Mouse (Mus musculus): ENCODE data around the gene Zfand3. TPM values are rescaled to one million over a fixed set of nuclear protein-coding genes. Genes with fewer than 3 reads are reported as not detected.

The Zfand3 gene
- total and polyA plus RNA-seq, 2 experiments from 2014 or later: 48.7 to 91.5 TPM

DNA sequence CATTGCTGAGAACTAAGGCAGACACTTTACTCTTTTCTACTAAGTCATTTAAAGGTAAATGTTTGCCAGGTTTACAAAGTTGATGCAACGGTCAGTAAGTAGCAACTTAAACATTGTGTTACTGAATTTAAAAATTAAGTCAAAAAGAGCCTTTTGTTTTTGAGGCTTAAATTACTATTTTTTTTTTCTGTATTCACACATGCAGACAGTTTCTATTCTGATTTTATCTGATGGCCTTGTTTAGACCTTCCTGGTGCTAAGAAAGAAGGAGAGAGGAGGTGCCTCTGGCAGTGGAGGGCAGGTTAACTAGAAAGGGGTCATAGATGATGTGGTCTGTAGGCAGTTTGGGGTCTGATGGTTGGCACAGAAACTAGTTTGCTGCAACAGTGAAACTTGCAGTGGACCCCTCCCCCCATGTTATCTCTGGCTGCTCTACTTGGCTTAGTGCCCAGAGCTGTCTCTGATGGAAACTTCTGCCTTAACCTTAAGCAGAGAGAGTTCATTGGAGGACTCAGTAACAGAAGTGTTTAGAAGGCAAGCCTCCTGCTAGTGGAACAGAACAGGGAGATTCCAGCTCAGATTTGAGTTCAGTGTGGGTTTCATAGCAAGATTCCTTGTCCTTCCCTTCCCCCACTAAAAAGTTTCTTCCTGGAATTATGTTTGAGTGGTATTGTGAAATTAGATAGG is 23.0 kb downstream of the Zfand3 start:
- ATAC-seq: no peak
- DNase-seq: peak; percentile 37
- no peak for TF ChIP-seq CTCF (IDR thresholded peaks at IDR 0.05; ENCODE audit: low read depth)
- no peak overlapping the region for H3K27ac ChIP-seq (ENCODE audit: low read depth, low read length)
- WGBS: 36% methylated on average over 1 of the region's 1 CpGs
- no peaks in the 10 kb centered on the region for H3K9me3 ChIP-seq (ENCODE audit: low read length)
- H3K4me3 ChIP-seq (ENCODE audit: low read depth, low read length): no peak overlapping the region
- H3K4me2 ChIP-seq (ENCODE audit: low read depth): no peak overlapping the region
- H3K4me1 ChIP-seq (ENCODE audit: insufficient read depth): no peaks in the 10 kb centered on the region; the same call in 1 of the 2 replicates
- no peak overlapping the region for H3K9ac ChIP-seq
- H3K27me3 ChIP-seq (ENCODE audit: insufficient read depth, low read length): no peaks in the 10 kb centered on the region
- no peaks in the 10 kb centered on the region for H3K36me3 ChIP-seq (ENCODE audit: insufficient read depth)

DNA sequence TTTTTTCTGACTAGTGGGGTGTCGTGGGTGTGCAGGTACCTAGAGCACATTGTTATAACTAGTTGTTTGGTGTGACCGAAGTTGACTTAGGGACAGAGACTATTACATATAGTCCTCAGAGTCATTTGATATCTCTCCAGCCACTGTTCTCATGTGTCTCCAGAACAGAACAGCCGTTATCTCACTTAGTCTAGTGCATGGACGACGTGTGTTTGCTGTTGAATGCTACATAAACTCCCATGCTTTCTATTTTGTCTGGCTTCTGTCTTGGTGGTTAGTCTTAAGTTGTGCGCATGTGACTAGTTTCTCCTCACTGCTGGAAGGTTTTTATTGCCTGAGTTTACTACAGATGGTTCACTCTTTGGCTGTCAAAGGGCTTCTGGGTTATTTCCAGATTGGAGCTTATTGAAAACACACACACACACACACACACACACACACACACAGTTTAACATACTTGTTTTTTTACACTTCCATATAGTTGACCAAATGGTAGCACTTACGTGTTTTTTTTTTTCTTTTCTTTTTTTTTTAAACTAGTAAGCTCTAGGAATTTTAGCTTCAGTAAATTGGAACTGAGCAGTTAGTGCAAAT is 25.2 kb downstream of the Zfand3 start:
- Histone ChIP-seq H3K36me3 (ENCODE audit: insufficient read depth) (no peaks in the 10 kb centered on the region), H3K4me3 (ENCODE audit: low read depth, low read length) (no peak overlapping the region), H3K27me3 (ENCODE audit: insufficient read depth, low read length) (no peaks in the 10 kb centered on the region), H3K9me3 (ENCODE audit: low read length) (no peaks in the 10 kb centered on the region), H3K4me2 (ENCODE audit: low read depth) (no peak overlapping the region), H3K9ac (no peak overlapping the region), H3K27ac (ENCODE audit: low read depth, low read length) (no peak overlapping the region), H3K4me1 (ENCODE audit: insufficient read depth) (no peaks in the 10 kb centered on the region; the same call in 1 of the 2 replicates)
- DNase-seq (no peak), ATAC-seq (no peak)
- TF ChIP-seq CTCF (IDR thresholded peaks at IDR 0.05; ENCODE audit: low read depth): no peak
- 71% methylated on average over 7 of the region's 7 CpGs for WGBS

GRCm38 (mm10) chr17:30032796-30033195 is 28.3 kb downstream of the Zfand3 start:
- Histone ChIP-seq H3K9me3 (ENCODE audit: low read length) (no peaks in the 10 kb centered on the region), H3K27me3 (ENCODE audit: insufficient read depth, low read length) (no peaks in the 10 kb centered on the region), H3K27ac (ENCODE audit: low read depth, low read length) (no peak overlapping the region), H3K9ac (no peak overlapping the region), H3K4me3 (ENCODE audit: low read depth, low read length) (no peak overlapping the region), H3K4me1 (ENCODE audit: insufficient read depth) (no peaks in the 10 kb centered on the region), H3K4me2 (ENCODE audit: low read depth) (no peak overlapping the region), H3K36me3 (ENCODE audit: insufficient read depth) (no peaks in the 10 kb centered on the region)
- no peak for TF ChIP-seq CTCF (IDR thresholded peaks at IDR 0.05; ENCODE audit: low read depth)
- no peak for DNase-seq
- no peak for ATAC-seq
- WGBS: 94% methylated on average over 4 of the region's 4 CpGs

DNA sequence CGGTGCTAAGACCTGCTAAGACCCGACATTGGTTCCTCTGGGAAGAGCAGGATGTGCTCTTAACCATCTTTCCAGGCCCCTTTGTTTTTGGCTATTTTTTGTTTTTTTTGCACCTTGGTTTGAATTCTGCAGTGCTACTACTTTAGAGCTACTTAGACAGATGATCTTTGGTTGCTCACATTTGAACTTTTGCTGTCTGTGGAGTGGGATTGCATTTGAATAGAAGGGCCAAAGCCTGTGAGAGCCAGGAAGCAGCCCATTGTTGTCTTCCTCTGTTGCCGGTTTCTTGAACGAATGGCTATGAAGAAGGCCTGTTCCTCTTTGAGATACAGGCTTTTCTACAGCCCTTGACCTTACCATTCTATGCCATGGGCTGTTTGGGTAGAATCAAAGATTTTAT is 29.5 kb downstream of the Zfand3 start:
- no peak for ATAC-seq
- no peak for DNase-seq
- no peak overlapping the region for H3K27ac ChIP-seq (ENCODE audit: low read depth, low read length)
- H3K9ac ChIP-seq: no peak overlapping the region
- no peak for TF ChIP-seq CTCF (IDR thresholded peaks at IDR 0.05; ENCODE audit: low read depth)
- no peak overlapping the region for H3K4me2 ChIP-seq (ENCODE audit: low read depth)
- H3K9me3 ChIP-seq (ENCODE audit: low read length): no peaks in the 10 kb centered on the region
- no peaks in the 10 kb centered on the region for H3K27me3 ChIP-seq (ENCODE audit: insufficient read depth, low read length)
- no peaks in the 10 kb centered on the region for H3K4me1 ChIP-seq (ENCODE audit: insufficient read depth)
- no peak overlapping the region for H3K4me3 ChIP-seq (ENCODE audit: low read depth, low read length)
- 74% methylated on average over 4 of the region's 4 CpGs for WGBS
- H3K36me3 ChIP-seq (ENCODE audit: insufficient read depth): no peaks in the 10 kb centered on the region

DNA sequence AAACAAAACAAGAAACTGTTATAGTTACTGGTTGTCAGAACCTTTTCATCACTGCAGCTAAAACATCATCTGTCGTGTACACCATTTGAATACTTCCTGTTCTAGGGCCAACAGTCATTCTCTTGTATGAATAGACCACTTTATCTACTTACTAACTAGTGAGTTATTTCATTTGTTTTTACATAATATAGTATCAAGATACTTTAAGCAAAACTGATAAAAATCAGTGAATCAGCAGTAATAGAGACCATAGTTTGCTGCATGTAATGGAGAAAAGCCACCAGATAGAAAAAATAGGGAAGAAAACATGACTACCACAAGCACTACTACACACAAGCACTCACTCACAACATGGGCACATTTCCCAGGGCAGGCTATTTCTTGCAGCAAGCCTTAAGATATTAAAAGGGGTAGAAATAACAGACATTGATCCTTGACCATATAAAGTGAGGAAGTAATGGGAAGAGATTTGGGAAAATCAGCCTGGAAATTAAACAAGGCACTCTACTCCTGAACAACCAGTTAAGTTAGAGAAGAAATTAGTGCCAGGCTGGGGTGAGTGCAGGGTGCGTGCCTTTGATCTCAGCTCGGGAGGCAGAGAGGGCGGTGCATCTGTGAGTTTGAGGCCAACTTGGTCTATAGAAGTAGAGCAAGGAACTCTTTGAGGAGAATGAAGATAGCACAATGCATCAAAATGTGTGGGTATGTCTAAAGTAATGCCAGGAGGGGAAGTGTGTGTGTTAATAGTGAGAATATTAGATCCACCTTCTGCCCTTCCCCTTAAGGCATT is 30.9 kb downstream of the Zfand3 start:
- 59% methylated on average over 4 of the region's 4 CpGs for WGBS
- H3K4me1 ChIP-seq (ENCODE audit: insufficient read depth): no peaks in the 10 kb centered on the region
- H3K9ac ChIP-seq: no peak overlapping the region
- TF ChIP-seq CTCF (IDR thresholded peaks at IDR 0.05; ENCODE audit: low read depth): no peak
- H3K27me3 ChIP-seq (ENCODE audit: insufficient read depth, low read length): no peaks in the 10 kb centered on the region
- no peak overlapping the region for H3K4me3 ChIP-seq (ENCODE audit: low read depth, low read length)
- no peak overlapping the region for H3K27ac ChIP-seq (ENCODE audit: low read depth, low read length)
- H3K9me3 ChIP-seq (ENCODE audit: low read length): no peaks in the 10 kb centered on the region
- DNase-seq (no peak), ATAC-seq (no peak)
- no peaks in the 10 kb centered on the region for H3K36me3 ChIP-seq (ENCODE audit: insufficient read depth)
- no peak overlapping the region for H3K4me2 ChIP-seq (ENCODE audit: low read depth)

DNA sequence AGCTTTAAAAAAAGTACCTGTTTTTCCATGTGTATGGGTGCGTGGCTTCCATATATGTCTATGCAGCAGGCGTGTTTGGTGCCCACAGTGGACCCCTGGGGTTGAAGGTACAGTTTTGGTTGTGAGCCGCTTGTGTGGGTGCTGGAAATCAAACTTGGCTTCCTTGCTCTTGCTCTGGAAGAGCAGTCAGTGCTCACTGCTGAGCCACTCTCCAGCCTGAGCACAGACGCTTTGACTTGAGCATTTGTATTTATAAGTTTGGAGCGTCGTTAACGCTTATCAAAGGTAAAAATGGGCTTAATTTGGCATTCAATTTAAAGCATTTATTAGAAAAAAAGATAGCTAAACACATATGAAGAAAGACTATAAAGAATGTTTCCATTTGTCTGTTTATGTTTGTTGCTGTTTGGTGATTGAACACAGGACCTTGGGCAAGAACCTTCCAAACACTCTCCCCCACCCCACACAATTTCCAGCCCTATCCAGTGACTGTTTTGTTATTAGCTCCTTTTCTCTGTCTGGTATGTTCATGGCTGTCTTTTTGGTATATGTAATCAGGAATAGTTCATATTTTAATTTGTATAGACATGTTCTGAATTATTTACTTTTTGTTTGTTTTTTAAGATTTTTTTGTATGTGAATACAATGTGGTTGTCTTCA is 38.8 kb downstream of the Zfand3 start:
- WGBS: 81% methylated on average over 7 of the region's 7 CpGs
- Histone ChIP-seq H3K4me1 (ENCODE audit: insufficient read depth) (no peaks in the 10 kb centered on the region), H3K4me2 (ENCODE audit: low read depth) (no peak overlapping the region), H3K36me3 (ENCODE audit: insufficient read depth) (no peaks in the 10 kb centered on the region), H3K9me3 (ENCODE audit: low read length) (no peaks in the 10 kb centered on the region), H3K4me3 (ENCODE audit: low read depth, low read length) (no peak overlapping the region), H3K27ac (ENCODE audit: low read depth, low read length) (no peak overlapping the region), H3K9ac (no peak overlapping the region), H3K27me3 (ENCODE audit: insufficient read depth, low read length) (no peaks in the 10 kb centered on the region)
- DNase-seq: no peak
- ATAC-seq: no peak
- no peak for TF ChIP-seq CTCF (IDR thresholded peaks at IDR 0.05; ENCODE audit: low read depth)
